Mouse (Mus musculus) intestine, embryonic 14.5 days (tissue): Measurements from ENCODE around the gene Nat8. TPM values are rescaled to one million over a fixed set of nuclear protein-coding genes. Genes with fewer than 3 reads are reported as not detected.
"Not testable (repeated sequence)": the region's sequence is repeated elsewhere in the genome, so short reads cannot be mapped to it uniquely, and the experiment has no call there.

Experiments used
- ATAC-seq: fragments of 200-750 bp; cut with Nextera tagmentation; replicated peaks from 2 replicates; pipeline ENCODE4 v1.8.0; 2017; ENCODE audit warnings: low read depth, moderate number of reproducible peaks, moderate TSS enrichment, moderate library complexity; ENCODE audit not compliant: low FRiP score, low TSS enrichment
- DNase-seq: peaks from one replicate; pipeline ENCODE4 v3.0.0-alpha.2; 2018; ENCODE audit warnings: low spot score
- H3K27ac ChIP-seq: fragments of 300-500 bp; sonication (generic); 2 replicates; pipeline ENCODE4 v1.5.1; 2014; ENCODE audit warnings: low read depth, mild to moderate bottlenecking, control low read depth
- H3K27me3 ChIP-seq: fragments of 300-500 bp; sonication (generic); replicated peaks from 2 replicates; pipeline ENCODE4 v1.6.1; 2014; ENCODE audit warnings: low read length, control low read depth; ENCODE audit not compliant: control insufficient read depth, insufficient read depth
- H3K36me3 ChIP-seq: fragments of 300-500 bp; sonication (generic); 2 replicates; pipeline ENCODE4 v1.6.1; 2014; ENCODE audit warnings: low read length, control low read depth; ENCODE audit not compliant: control insufficient read depth, insufficient read depth
- H3K4me1 ChIP-seq: fragments of 300-500 bp; sonication (generic); replicated peaks from 2 replicates; pipeline ENCODE4 v1.6.1; 2014; ENCODE audit warnings: low read length, control low read depth, mixed read lengths; ENCODE audit not compliant: control insufficient read depth, insufficient read depth
- H3K4me2 ChIP-seq: fragments of 300-500 bp; sonication (generic); 2 replicates; pipeline ENCODE4 v1.6.1; 2014; ENCODE audit warnings: low read length
- H3K4me3 ChIP-seq: fragments of 300-500 bp; sonication (generic); 2 replicates; pipeline ENCODE4 v1.5.1; 2014; ENCODE audit warnings: low read depth, low read length, control low read depth, mixed read lengths
- H3K9ac ChIP-seq: fragments of 300-500 bp; sonication (generic); 2 replicates; pipeline ENCODE4 v1.6.1; 2014; ENCODE audit warnings: mild to moderate bottlenecking, low read length
- H3K9me3 ChIP-seq: fragments of 300-500 bp; sonication (generic); 2 replicates; pipeline ENCODE4 v1.6.1; 2016; ENCODE audit warnings: low read length, control low read depth; ENCODE audit not compliant: control insufficient read depth
- WGBS: fragments of 180-500 bp; shearing (Covaris S2); extraction: QIAGEN DNeasy Blood & Tissue Kit; methylation state at CpG from one replicate; pipeline ENCODE4 v1.1.7; 2014; 5-methylcytosine and 5-hydroxymethylcytosine counted together
- polyA plus RNA-seq: library from polyadenylated mRNA; unstranded; fragments of >200 nt; fragmentation: Nextera tagmentation; extraction: Ambion mirVana; gene quantifications from 2 replicates; pipeline ENCODE4 v1.2.1, GENCODE M21; 2014

Gene Nat8
- polyA plus RNA-seq, 1 experiment from 2014 or later: 0.42 TPM

DNA sequence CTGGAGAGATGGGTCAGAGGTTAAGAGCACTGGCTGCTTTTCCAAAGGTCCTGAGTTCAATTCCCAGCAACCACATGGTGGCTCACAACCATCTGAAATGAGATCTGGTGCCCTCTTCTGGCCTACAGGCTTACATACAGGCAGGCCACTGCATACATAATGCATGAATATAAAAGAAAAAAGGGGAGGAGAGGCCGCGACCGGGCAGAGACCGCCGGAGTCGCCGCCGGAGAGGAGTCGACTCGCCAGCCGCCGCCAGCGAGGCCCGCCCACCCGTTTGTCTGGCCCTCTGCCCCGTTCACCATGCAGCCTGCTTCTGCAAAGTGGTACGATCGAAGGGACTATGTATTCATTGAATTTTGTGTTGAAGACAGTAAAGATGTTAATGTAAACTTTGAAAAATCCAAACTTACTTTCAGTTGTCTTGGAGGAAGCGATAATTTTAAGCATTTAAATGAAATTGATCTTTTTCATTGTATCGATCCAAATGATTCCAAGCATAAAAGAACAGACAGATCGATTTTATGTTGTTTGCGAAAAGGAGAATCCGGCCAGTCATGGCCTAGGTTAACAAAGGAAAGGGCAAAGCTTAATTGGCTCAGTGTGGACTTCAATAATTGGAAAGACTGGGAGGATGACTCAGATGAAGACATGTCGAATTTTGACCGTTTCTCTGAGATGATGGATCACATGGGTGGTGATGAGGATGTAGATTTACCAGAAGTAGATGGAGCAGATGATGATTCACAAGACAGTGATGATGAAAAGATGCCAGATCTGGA is 12.0 kb upstream of the Nat8 start:
- not testable (repeated sequence) for H3K4me2 ChIP-seq, H3K36me3 ChIP-seq, H3K27me3 ChIP-seq, H3K4me1 ChIP-seq, H3K9ac ChIP-seq, H3K4me3 ChIP-seq, H3K27ac ChIP-seq, DNase-seq, H3K9me3 ChIP-seq, ATAC-seq
- WGBS: 74% methylated on average over 25 of the region's 25 CpGs

DNA sequence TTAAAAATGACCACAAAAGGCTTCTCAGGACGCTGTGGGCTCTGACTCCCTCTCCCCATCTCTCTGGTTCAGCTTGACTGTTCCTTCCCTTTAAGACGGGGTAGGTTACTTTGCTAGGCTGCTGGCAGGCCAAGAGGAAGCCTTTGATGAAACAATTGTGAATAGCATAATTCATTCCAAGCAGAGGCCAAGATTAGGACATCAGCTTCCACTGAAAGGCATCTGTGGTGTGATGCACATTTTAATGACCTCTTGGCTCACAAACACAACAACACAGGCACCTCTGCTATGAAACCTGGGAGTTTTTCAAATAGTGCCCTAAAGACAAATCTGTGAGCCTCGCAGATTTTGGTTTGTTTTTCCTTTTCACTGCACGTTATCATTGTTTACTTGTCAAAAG is 8.1 kb upstream of the Nat8 start:
- no peaks in the 10 kb centered on the region for H3K4me1 ChIP-seq
- no peaks in the 10 kb centered on the region for H3K27me3 ChIP-seq
- H3K9me3 ChIP-seq: no peaks in the 10 kb centered on the region
- no peak overlapping the region for H3K4me3 ChIP-seq
- 59% methylated on average over 4 of the region's 4 CpGs for WGBS
- no peak overlapping the region for H3K9ac ChIP-seq
- H3K27ac ChIP-seq: no peak overlapping the region
- no peak overlapping the region for H3K4me2 ChIP-seq
- DNase-seq: no peak
- ATAC-seq: no peak
- no peaks in the 10 kb centered on the region for H3K36me3 ChIP-seq

DNA sequence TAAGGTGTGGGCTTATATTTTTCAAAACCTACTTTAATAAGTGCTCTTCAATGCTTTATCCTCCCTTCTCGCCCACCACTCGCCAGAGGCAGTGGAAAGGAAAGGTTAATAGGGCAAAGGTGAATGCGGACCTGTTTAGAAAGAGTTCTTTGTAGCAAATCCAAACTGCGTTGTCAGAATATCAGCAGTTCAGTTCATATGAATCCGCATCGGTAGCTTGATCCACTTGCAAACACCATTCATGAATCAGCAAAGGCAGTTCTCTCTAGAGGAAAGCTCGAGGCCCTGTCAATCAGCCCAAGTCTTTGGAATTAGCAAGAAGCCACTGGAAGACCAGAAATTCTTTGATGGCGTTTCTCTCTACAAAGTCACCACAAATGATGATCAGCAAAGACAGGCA is 6.8 kb upstream of the Nat8 start:
- H3K9me3 ChIP-seq: no peaks in the 10 kb centered on the region
- no peaks in the 10 kb centered on the region for H3K36me3 ChIP-seq
- DNase-seq (no peak), ATAC-seq (no peak)
- no peak overlapping the region for H3K9ac ChIP-seq
- H3K27ac ChIP-seq: no peak overlapping the region
- H3K4me2 ChIP-seq: no peak overlapping the region
- WGBS: 75% methylated on average over 8 of the region's 8 CpGs
- H3K4me1 ChIP-seq: no peaks in the 10 kb centered on the region
- no peaks in the 10 kb centered on the region for H3K27me3 ChIP-seq
- no peak overlapping the region for H3K4me3 ChIP-seq

DNA sequence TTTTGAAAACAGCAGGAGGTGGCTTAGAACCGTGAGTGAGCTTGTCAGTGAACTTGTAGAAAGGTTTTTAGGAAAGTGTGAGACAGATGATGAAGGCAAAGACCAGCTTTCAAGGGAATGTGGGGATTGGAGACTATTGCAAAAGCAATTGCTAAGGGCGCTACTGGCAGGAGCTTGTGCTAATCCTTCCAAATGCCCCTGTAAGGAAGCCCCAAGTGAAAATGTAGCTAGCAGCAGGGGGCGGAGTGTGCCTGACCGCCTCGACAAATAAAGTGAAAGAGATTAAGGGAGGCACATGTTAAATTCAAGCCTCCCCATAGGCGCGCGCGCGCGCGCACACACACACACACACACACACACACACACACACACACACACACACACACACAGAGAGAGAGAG is 5.4 kb upstream of the Nat8 start:
- not testable (repeated sequence) for H3K9me3 ChIP-seq, H3K4me1 ChIP-seq, H3K9ac ChIP-seq, H3K27me3 ChIP-seq, H3K27ac ChIP-seq, H3K36me3 ChIP-seq, H3K4me3 ChIP-seq
- H3K4me2 ChIP-seq: 0 out of 2 replicates have a peak overlapping the region, but pooled peaks have one; percentile 6
- ATAC-seq (peak; percentile 70; the same call in 1 of the 2 replicates), DNase-seq (peak; percentile 69)
- WGBS: 21% methylated on average over 12 of the region's 12 CpGs

DNA sequence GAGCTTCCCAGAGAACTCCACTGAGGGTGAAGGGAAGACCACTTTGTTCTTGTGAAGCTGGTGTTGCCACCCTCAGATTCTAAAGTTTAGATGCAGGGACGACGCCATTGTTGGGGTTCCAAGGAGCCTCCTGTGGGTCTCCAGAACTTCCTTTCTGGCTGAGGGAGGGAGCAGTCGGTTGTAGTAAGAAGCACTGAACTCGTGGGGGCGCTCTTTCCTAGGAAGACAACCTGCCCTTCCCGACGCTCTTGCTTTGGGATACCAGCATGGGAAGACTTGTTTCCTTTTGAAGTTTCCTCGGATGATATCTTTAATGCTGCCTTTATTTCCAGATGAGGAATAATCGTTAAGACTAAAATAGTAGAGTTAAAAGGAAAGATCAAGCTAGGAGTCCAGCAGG is 4.9 kb upstream of the Nat8 start:
- H3K27ac ChIP-seq, H3K36me3 ChIP-seq, ATAC-seq, H3K9ac ChIP-seq, H3K4me3 ChIP-seq, H3K4me2 ChIP-seq, H3K9me3 ChIP-seq, H3K4me1 ChIP-seq, H3K27me3 ChIP-seq: not testable (repeated sequence)
- 22% methylated on average over 9 of the region's 9 CpGs for WGBS
- peak; percentile 58 for DNase-seq

DNA sequence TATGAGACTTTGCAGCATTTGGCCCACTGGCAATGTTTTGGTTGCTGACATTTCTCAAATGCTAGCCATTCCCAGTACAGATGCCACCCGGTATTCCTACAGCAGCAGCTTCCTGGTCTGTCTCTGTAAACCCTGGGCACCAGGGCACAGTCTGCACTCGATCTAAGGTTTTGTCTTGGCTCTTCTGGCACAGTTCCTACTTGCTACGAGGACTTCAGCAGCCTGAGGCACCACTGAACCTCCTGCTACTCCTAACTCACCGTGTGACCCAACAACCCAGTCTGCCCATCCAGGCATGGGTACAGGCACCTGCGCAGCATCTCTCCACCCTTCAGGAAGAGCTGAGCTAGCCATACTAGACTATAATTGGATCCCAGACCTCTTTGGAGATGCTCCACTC is 4.2 kb upstream of the Nat8 start:
- not testable (repeated sequence) for H3K4me1 ChIP-seq, H3K27me3 ChIP-seq, ATAC-seq, H3K9ac ChIP-seq, H3K27ac ChIP-seq, H3K9me3 ChIP-seq, H3K36me3 ChIP-seq, DNase-seq, H3K4me3 ChIP-seq, H3K4me2 ChIP-seq
- 75% methylated on average over 5 of the region's 5 CpGs for WGBS

DNA sequence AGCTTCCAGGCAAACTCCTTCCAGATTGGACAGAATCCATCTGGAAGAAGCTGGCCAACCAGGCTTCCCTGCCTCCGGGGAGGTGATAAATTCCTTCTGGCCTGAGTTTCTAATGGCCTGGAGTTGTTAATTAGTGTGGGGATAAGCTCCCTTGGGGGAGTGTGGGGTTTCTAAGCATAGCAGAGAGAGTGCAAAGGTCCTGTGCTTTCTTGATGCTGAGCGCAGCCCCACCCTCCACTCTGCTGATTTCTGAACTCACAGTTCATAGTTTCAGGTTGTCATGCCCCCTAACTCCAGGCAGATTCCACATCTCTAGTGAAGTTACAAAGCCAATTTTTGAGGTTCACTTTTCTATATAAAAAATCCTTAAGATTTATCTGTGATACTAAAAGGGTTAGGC is 3.2 kb upstream of the Nat8 start:
- H3K4me3 ChIP-seq, H3K36me3 ChIP-seq, H3K9ac ChIP-seq, H3K4me1 ChIP-seq, H3K27me3 ChIP-seq, ATAC-seq, H3K27ac ChIP-seq, H3K4me2 ChIP-seq, H3K9me3 ChIP-seq, DNase-seq: not testable (repeated sequence)
- 61% methylated on average over 1 of the region's 2 CpGs for WGBS

DNA sequence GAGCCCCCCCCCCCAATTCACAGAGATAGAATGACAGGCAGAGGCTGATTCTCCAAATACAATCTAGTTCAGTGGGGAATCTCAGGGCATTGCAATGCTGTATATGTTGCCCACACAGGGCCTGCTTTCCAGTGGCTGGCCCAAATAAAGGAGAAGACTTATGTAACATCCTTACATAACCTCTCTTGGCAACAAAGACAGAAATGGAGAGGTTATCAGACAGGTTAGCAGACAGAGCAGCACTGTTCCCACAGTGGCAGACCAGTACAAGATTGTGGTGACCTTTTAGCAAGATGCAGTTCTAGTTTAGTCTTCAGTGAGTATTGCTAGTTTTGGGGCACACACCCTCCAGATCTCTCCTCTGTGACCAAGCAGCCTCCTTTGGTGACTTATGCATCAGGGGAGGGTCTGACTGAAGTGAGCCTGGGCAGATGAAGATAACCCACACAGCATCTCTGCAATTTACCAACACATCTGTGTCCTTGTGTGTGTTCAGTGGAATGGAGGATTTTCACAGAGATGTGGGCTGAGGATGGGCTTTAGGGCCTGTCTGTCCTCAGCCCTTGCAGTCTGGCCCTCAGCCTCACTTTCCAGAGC is 2.7 kb upstream of the Nat8 start:
- not testable (repeated sequence) for H3K4me3 ChIP-seq, H3K9me3 ChIP-seq, H3K27me3 ChIP-seq, H3K4me1 ChIP-seq, ATAC-seq, H3K36me3 ChIP-seq, H3K27ac ChIP-seq, H3K9ac ChIP-seq, DNase-seq, H3K4me2 ChIP-seq

DNA sequence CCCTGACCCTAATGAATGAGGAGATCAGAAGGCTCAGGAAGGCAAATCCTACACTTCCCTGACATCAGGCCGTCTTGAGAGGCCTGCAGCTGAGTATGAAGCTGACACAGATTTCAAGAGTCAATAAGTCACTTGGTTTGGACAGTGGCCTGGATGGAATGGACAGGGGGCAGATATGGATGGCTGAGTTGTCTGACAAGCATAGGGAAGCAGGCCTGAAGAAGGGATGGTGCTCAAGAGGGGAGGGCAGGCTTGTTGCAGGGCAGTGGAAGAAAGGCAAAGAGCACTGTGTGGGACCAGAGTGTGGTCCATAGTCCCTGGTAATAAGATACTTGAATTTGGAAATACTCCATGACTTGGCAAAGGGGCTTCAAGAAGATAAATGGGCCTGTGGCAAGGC is 2.4 kb downstream of the Nat8 start:
- no peaks in the 10 kb centered on the region for H3K4me1 ChIP-seq
- H3K4me2 ChIP-seq: no peak overlapping the region
- H3K36me3 ChIP-seq: no peaks in the 10 kb centered on the region
- 77% methylated on average over 1 of the region's 1 CpGs for WGBS
- H3K9me3 ChIP-seq: no peaks in the 10 kb centered on the region
- H3K9ac ChIP-seq: no peak overlapping the region
- H3K27ac ChIP-seq: no peak overlapping the region
- H3K4me3 ChIP-seq: no peak overlapping the region
- no peak for ATAC-seq
- no peak for DNase-seq
- no peaks in the 10 kb centered on the region for H3K27me3 ChIP-seq
